35 mouse cellular contexts compared by ENCODE assay signal in genomic region chr4:96664668-96665454, GRCm38 (mm10). TPM values are rescaled to one million over a fixed set of nuclear protein-coding genes. Genes with fewer than 3 reads are reported as not detected.
DNase-seq lines count a peak whose midpoint lies in the region; ATAC-seq and TF ChIP-seq lines count a peak whose summit lies in the region.
"Had no signal": no experiment of that assay in that cellular context is flagged by ENCODE, and none has a peak within 500 bp of the region (broad histone marks: within the 10 kb centered on the region; RNA-seq: fewer than 3 reads in every experiment).

No protein-coding gene starts in this region.

- TF ChIP-seq POLR2A in liver, adult 2 months (IDR thresholded peaks at IDR 0.05; ENCODE audit: extremely low read depth, insufficient read depth, low read length), result no peak

- H3K4me3 ChIP-seq in liver, adult 2 months (ENCODE audit: insufficient read depth, low read depth, low read length), result peak overlapping the region; percentile 21; the same call in 1 of the 2 replicates
- no peak overlapping the region for H3K4me3 ChIP-seq in liver, embryonic 12.5 days
- no peak overlapping the region for H3K4me3 ChIP-seq in intestine, embryonic 15.5 days (replicated peaks)
- no peak overlapping the region for H3K4me3 ChIP-seq in intestine, embryonic 16.5 days (ENCODE audit: low read length)
- H3K4me3 ChIP-seq: embryonic facial prominence, embryonic 10.5 days; embryonic facial prominence, embryonic 13.5 days; erythroblast, embryonic 14.5 days; forebrain, embryonic 12.5 days; forebrain, embryonic 15.5 days; heart, adult 2 months; heart, embryonic 10.5 days; heart, embryonic 13.5 days had no signal

- TF ChIP-seq CTCF in liver, adult 2 months (IDR thresholded peaks at IDR 0.05; ENCODE audit: low read depth, low read length), result no peak

- H3K4me1 ChIP-seq in liver, adult 2 months (ENCODE audit: control insufficient read depth, insufficient read depth, low read length), result peaks cover 2% of the 10 kb centered on the region; the same call in 1 of the 2 replicates
- no peaks in the 10 kb centered on the region for H3K4me1 ChIP-seq in liver, embryonic 12.5 days
- H3K4me1 ChIP-seq in intestine, embryonic 15.5 days (replicated peaks), result no peaks in the 10 kb centered on the region
- no peaks in the 10 kb centered on the region for H3K4me1 ChIP-seq in intestine, embryonic 16.5 days (ENCODE audit: control insufficient read depth, insufficient read depth, low read length)
- H3K4me1 ChIP-seq: embryonic facial prominence, embryonic 10.5 days; embryonic facial prominence, embryonic 13.5 days; forebrain, embryonic 12.5 days; forebrain, embryonic 15.5 days; heart, embryonic 10.5 days; heart, embryonic 13.5 days had no signal

- peak overlapping the region; percentile 93 for H3K27ac ChIP-seq in liver, adult 2 months (replicated peaks; ENCODE audit: insufficient read depth, low read depth, low read length)
- H3K27ac ChIP-seq in liver, embryonic 12.5 days, result no peak overlapping the region
- no peak overlapping the region for H3K27ac ChIP-seq in intestine, embryonic 15.5 days
- no peak overlapping the region for H3K27ac ChIP-seq in intestine, embryonic 16.5 days (ENCODE audit: low read length)
- H3K27ac ChIP-seq: embryonic facial prominence, embryonic 10.5 days; embryonic facial prominence, embryonic 13.5 days; forebrain, embryonic 12.5 days; forebrain, embryonic 15.5 days; heart, adult 2 months; heart, embryonic 10.5 days; heart, embryonic 13.5 days had no signal

- WGBS in liver, adult 2 months, result 21% methylated on average over 1 of the region's 1 CpGs
- 82% methylated on average over 1 of the region's 1 CpGs for WGBS in liver, embryonic 12.5 days (ENCODE audit: insufficient replicate concordance)
- WGBS in intestine, embryonic 15.5 days, result 69% methylated on average over 1 of the region's 1 CpGs
- 59% methylated on average over 1 of the region's 1 CpGs for WGBS in intestine, embryonic 16.5 days

- H3K9me3 ChIP-seq in liver, embryonic 12.5 days (replicated peaks), result no peaks in the 10 kb centered on the region
- no peaks in the 10 kb centered on the region for H3K9me3 ChIP-seq in intestine, embryonic 15.5 days
- H3K9me3 ChIP-seq in intestine, embryonic 16.5 days (ENCODE audit: control insufficient read depth, low read length), result no peaks in the 10 kb centered on the region
- H3K9me3 ChIP-seq: embryonic facial prominence, embryonic 10.5 days; embryonic facial prominence, embryonic 13.5 days; forebrain, embryonic 12.5 days; forebrain, embryonic 15.5 days; heart, embryonic 10.5 days; heart, embryonic 13.5 days had no signal

- peak; percentile 74 for DNase-seq in kidney, adult 9 months
- DNase-seq in kidney, adult 18-20 months, result no peak
- DNase-seq in liver, adult 2 months (ENCODE audit: extremely low read depth, low read depth, low spot score), result peak; percentile 100
- no peak for DNase-seq in urinary bladder, postnatal 10 days (ENCODE audit: low spot score)
- DNase-seq in adrenal gland, postnatal 4 days (ENCODE audit: low spot score in 2 of 2), result no peak
- DNase-seq: adrenal gland, adult 2 months; adrenal gland, postnatal 14 days; cerebellum, adult 11-12 months; cerebellum, adult 8-10 months; cerebellum, postnatal 10 days; cerebellum, postnatal 36 days; embryo, embryonic 11 days; gastrocnemius, postnatal 25 days; heart, adult 2 months; heart, postnatal 14 days; heart, postnatal 4 days had no signal

- H3K36me3 ChIP-seq in liver, adult 2 months (ENCODE audit: control insufficient read depth, insufficient read depth, low read length), result peaks cover 5% of the 10 kb centered on the region
- no peaks in the 10 kb centered on the region for H3K36me3 ChIP-seq in liver, embryonic 12.5 days
- H3K36me3 ChIP-seq in intestine, embryonic 15.5 days, result no peaks in the 10 kb centered on the region
- no peaks in the 10 kb centered on the region for H3K36me3 ChIP-seq in intestine, embryonic 16.5 days (ENCODE audit: control insufficient read depth, insufficient read depth, low read length)
- H3K36me3 ChIP-seq: embryonic facial prominence, embryonic 10.5 days; embryonic facial prominence, embryonic 13.5 days; forebrain, embryonic 12.5 days; forebrain, embryonic 15.5 days; heart, embryonic 10.5 days; heart, embryonic 13.5 days had no signal

- ATAC-seq in liver, embryonic 12.5 days, result no peak
- ATAC-seq in intestine, embryonic 15.5 days, result peak; percentile 91
- ATAC-seq in intestine, embryonic 16.5 days, result peak; percentile 98
- ATAC-seq: CD4-positive, CD25-positive, alpha-beta regulatory T cell, adult 4 months; forebrain, embryonic 15.5 days had no signal

- H3K9ac ChIP-seq in liver, adult 2 months (ENCODE audit: low read depth, low read length), result peak overlapping the region; percentile 56; the same call in 1 of the 2 replicates
- no peak overlapping the region for H3K9ac ChIP-seq in liver, embryonic 12.5 days
- H3K9ac ChIP-seq in intestine, embryonic 15.5 days, result no peak overlapping the region
- H3K9ac ChIP-seq in intestine, embryonic 16.5 days (ENCODE audit: low read depth, low read length), result no peak overlapping the region
- H3K9ac ChIP-seq: embryonic facial prominence, embryonic 13.5 days; forebrain, embryonic 12.5 days; forebrain, embryonic 15.5 days; heart, embryonic 13.5 days had no signal

- H3K79me2 ChIP-seq in liver, adult 2 months (ENCODE audit: control insufficient read depth, insufficient read depth, low read length), result peaks cover 4% of the 10 kb centered on the region

- H3K27me3 ChIP-seq in liver, adult 2 months (ENCODE audit: control insufficient read depth, insufficient read depth, low read length), result no peaks in the 10 kb centered on the region
- H3K27me3 ChIP-seq in liver, embryonic 12.5 days (replicated peaks), result no peaks in the 10 kb centered on the region
- H3K27me3 ChIP-seq in intestine, embryonic 15.5 days (replicated peaks), result no peaks in the 10 kb centered on the region
- H3K27me3 ChIP-seq in intestine, embryonic 16.5 days (replicated peaks; ENCODE audit: control insufficient read depth, insufficient read depth, low read length), result no peaks in the 10 kb centered on the region
- H3K27me3 ChIP-seq: embryonic facial prominence, embryonic 13.5 days; forebrain, embryonic 12.5 days; forebrain, embryonic 15.5 days; heart, embryonic 13.5 days had no signal

- H3K4me2 ChIP-seq in liver, embryonic 12.5 days, result no peak overlapping the region
- no peak overlapping the region for H3K4me2 ChIP-seq in intestine, embryonic 15.5 days (replicated peaks)
- no peak overlapping the region for H3K4me2 ChIP-seq in intestine, embryonic 16.5 days (ENCODE audit: low read depth, low read length)
- H3K4me2 ChIP-seq: embryonic facial prominence, embryonic 13.5 days; forebrain, embryonic 12.5 days; forebrain, embryonic 15.5 days; heart, embryonic 13.5 days had no signal

RNA-seq across cellular contexts. Expression of gene Cyp2j5, which starts 0.9 kb away (rescaled TPM):
- total RNA-seq in liver, adult 2 months (2014; rRNA removed), result 677 and 909 TPM in 2 replicates
- polyA plus RNA-seq in liver, adult 2 months (2012; rRNA removed), result 128 and 170 TPM in 2 replicates
- polyA plus RNA-seq in liver, embryonic 12.5 days (2016; fragmentation: Nextera tagmentation; extraction: Ambion mirVana), result 0.05 and 0.06 TPM in 2 replicates
- polyA plus RNA-seq in intestine, embryonic 15.5 days (2015; fragmentation: Nextera tagmentation; extraction: Ambion mirVana), result 0.11 and 0.14 TPM in 2 replicates
- 0.12 and 0.17 TPM in 2 replicates for polyA plus RNA-seq in intestine, embryonic 16.5 days (2015; fragmentation: Nextera tagmentation; extraction: Ambion mirVana)
- total RNA-seq in adrenal gland, postnatal 4 days (2021), result 1 to 10 TPM; 4.0 to 9.7 TPM
- total RNA-seq: gastrocnemius, adult 8-10 months; gastrocnemius, postnatal 25 days; granulocyte monocyte progenitor cell, adult 5-6 weeks; heart, adult 2 months; heart, postnatal 14 days; heart, postnatal 4 days; MEL had no signal
- polyA plus RNA-seq: adrenal gland, adult 2 months; brain, embryonic 14.5 days; C2C12; CD4-positive, CD25-positive, alpha-beta regulatory T cell, adult 4 months; cortical plate, adult 2 months; embryonic facial prominence, embryonic 10.5 days; embryonic facial prominence, embryonic 13.5 days; erythroblast, embryonic 14.5 days; forebrain, embryonic 12.5 days; forebrain, embryonic 15.5 days; heart, adult 2 months; heart, embryonic 10.5 days; heart, embryonic 13.5 days; heart, embryonic 16.5 days; hindbrain, embryonic 11.5 days had no signal

Comparison
In these comparisons a context has a peak if more than half of its experiments do, and no peak if none do; other contexts are left out.
1. DNase-seq: peak in kidney, adult 9 months (single experiment) and liver, adult 2 months (single experiment); none in kidney, adult 18-20 months (single experiment), urinary bladder, postnatal 10 days (single experiment) and adrenal gland, postnatal 4 days (0 of 2).
2. RNA of gene Cyp2j5, which starts 0.9 kb away (polyA plus RNA-seq): 128 to 170 TPM in liver, adult 2 months; 0.12 to 0.17 TPM in intestine, embryonic 16.5 days, 0.11 to 0.14 TPM in intestine, embryonic 15.5 days and 0.05 to 0.06 TPM in liver, embryonic 12.5 days; every median in the first group is over 100 times any median in the second.